Mouse (Mus musculus) megakaryocyte, embryonic 14.5 days (primary cell): ENCODE measurements around the gene Micall2.

ENCODE experiments used
- FLI1 ChIP-seq: IDR thresholded peaks from 2 replicates; pipeline ENCODE4 v1.6.1; 2012; ENCODE audit warnings: low read length, inconsistent platforms, mixed read lengths
- GATA1 ChIP-seq: IDR thresholded peaks from 3 replicates; pipeline ENCODE4 v1.6.1; 2012; ENCODE audit warnings: mixed read lengths, low read length, inconsistent platforms, borderline replicate concordance

DNA sequence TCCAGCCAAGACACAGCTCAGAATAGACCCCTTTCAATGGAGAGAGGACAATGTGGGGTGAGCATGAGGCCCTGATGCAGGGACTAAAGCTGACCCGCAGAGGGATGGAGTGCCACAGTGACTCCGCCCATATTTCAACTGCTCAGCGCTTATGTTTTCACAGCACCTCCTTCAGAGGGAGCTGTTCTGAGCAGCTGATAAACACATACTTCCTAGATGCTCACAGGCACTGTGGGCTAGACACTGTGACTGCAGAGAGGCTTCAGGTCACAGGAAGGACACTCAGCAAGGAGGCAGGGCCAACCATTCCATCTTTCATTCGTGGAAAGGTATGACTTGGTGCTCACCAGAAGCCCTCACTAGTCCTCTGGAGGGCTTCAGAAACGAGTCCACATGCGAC is 13.4 kb downstream of the Micall2 start:
- TF ChIP-seq GATA1 (no peak), FLI1 (no peak)
